Mouse (Mus musculus) brain, embryonic 14.5 days (tissue): ENCODE results near the gene Gxylt2.

Source experiments
- CTCF ChIP-seq: fragments of 200-500 bp; IDR thresholded peaks from 2 replicates; pipeline ENCODE4 v1.5.1; 2012; ENCODE audit warnings: inconsistent platforms, mild to moderate bottlenecking, moderate library complexity, borderline replicate concordance; ENCODE audit not compliant: insufficient read depth, insufficient read length; ENCODE audit errors: extremely low read depth
- POLR2A ChIP-seq: fragments of 200-500 bp; IDR thresholded peaks from 2 replicates; pipeline ENCODE4 v1.6.1; 2012; ENCODE audit warnings: mild to moderate bottlenecking, inconsistent platforms, borderline replicate concordance; ENCODE audit not compliant: poor library complexity, insufficient read depth, insufficient read length, severe bottlenecking; ENCODE audit errors: extremely low read depth

DNA sequence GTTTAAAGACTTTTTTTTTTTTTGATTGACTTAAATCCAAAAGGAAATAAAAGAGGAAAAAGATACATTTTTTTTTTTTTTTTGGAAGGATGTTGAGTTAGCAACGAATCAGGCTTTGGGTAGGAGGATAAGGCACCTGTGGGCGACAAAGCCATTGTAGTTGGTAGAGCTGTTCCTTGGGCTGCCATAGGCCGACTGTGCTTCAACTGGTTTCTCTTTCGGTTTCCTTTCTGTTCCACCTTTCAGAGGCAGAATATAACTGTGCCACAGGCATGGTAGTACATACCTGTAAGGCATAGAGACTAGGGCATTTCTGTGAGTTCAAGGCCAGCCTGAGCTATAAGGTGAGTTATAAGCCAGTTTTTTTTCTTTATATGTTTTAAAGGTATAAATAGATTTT lies 140.5 kb downstream of the Gxylt2 start:
- TF ChIP-seq CTCF (no peak), POLR2A (no peak)
